Mouse (Mus musculus): ENCODE measurements around the gene Lrrc74a.

The Lrrc74a gene

DNA sequence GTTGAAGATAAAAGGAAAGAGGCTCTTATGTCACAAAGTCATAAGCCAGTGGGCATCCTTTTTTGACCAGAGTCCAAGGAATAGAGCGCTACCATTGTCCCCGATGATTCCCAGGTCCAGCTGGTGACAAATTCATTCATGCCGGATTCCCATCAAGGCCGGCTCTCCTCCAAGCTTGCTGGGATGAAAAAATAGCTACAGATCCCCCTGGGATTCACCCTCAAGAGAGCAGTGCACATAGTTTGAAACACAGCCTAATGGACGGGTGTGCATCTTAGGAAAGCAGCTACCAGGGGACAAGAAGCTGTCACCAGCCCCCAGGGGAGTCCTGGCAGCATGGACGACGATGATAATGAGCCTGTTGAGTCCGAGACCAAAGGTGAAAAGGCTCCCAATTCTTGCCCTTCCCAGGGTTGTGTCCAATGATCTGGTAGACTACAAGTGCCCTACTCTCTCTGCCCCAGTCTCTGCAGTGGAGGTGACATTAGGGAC, at the start of gene Lrrc74a:
Gene Lrrc74a (plus strand): TSS at position 51 of the 492 bp plus-strand sequence.
- DNase-seq = no peak

DNA sequence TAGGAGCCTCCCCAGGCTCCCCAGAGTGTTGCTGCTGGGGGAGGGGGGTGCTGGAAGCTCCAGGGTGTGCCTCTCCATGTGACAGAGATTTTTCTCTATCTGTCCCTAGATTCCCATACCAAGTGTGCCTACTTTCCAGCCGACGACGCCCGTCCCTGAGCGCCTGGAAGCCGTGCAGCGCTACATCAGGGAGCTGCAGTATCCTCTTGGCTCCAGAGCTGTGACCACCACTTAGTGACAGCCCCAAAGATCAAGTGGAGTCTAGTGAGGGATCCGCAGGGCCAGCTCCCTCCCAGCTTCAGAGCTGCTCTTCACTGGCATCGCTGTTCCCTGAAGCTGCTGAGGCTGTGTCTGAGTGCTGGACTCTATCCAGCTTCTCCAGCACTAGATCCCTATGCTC, 48.9 kb upstream of the Lrrc74a start:
- no peak for DNase-seq

DNA sequence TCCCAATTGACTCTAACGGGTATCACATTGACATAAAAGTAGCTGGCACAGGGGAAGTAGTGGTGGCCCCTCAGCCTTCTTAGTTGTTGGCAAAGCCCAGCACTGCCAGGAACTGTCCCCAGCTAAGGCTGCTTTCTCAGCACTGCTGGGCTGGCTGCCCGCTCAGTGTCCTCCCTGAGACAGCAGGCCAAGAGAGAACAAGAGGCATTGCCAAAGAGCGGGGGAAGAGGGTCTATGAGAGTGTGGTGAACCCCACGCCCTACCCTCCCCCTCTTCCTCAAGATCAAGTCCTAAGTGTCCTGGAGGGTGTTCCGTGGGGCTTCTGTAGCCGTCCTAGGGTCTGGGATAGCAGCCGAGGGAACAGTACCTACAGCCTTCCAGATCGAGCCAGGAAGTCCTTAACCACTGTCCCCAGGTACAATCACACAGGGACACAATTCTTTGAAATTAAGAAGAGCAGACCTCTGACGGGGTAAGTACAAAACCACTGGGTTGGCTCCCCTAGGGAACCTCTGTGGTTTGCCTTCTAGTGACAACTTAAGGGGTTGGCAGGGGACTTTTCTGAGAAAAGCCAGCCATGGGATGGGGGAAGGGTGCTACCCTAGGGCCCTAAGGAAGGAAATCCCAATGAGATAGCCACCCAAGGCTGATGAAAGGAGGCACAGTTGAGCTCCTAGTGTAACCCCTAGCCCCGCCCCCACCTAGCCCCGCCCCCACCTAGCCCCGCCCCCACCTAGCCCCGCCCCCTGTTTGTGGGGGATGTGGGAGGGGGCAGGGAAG, 47.4 kb upstream of the Lrrc74a start:
- no peak for DNase-seq

DNA sequence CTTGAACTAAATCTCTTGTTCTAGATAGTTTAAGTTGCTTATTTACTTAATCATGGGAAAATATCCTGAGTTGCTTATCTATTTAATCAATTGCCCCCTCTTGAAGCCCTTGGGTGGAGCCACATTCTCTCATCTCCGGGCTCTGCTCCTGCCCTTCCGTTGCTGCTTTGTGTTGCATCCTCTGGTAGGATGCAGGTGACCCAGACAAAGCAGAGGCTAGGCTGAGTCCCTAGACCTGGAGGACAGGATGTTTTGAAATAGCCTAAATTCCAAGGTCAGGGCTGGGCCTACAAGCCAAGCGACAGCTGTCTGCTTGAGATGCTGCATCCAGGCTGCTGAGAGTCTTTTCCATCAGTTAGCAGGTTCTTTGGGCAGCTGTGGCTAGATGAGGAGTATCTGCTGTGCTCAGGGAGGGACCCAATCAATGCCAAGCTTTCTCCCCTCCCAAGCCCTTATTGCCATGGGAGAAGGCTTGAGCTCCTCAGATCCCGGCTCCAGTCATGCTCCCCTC, 46.7 kb upstream of the Lrrc74a start:
- no peak for DNase-seq

DNA sequence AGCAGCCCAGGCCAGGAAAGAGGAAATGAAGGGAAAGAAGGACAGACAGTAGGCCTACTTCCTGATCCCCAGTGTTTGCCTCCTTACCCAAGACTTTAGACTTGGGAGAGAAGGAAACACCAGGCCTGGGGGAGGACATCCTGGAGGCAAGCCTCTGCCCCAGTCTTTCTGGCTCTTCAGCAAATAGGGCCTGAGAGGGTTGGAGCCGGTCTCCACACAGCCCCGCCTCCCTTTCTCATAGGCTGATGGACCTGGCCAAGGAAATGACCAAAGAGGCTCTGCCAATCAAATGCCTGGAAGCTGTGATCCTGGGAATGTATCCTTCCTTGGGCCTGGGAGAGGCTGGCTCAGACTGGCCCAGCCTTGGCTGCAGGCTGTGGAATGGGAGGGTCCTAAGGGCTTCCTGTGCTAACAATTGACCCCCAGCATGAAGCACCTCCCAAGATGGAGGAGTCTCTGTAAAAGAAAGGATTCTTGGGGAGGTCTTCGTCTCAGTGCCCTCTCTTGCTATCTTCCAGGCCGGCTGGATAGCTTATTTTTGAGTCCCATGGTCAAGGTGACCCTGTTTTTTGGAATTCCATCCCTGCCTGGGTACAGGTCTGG, 46.1 kb upstream of the Lrrc74a start:
- DNase-seq = no peak

DNA sequence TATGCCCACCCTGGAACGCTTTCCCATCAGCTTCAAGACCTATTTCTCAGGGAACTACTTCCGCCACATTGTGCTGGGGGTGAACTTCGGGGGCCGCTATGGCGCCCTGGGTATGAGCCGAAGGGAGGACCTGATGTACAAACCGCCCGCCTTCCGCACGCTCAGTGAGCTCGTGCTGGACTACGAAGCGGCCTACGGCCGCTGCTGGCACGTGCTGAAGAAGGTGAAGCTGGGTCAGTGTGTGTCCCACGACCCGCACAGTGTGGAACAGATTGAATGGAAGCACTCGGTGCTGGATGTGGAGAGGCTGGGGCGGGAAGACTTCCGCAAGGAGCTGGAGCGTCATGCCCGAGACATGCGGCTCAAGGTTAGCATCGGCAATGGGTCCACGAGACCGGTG, 45.3 kb upstream of the Lrrc74a start:
- no peak for DNase-seq

DNA sequence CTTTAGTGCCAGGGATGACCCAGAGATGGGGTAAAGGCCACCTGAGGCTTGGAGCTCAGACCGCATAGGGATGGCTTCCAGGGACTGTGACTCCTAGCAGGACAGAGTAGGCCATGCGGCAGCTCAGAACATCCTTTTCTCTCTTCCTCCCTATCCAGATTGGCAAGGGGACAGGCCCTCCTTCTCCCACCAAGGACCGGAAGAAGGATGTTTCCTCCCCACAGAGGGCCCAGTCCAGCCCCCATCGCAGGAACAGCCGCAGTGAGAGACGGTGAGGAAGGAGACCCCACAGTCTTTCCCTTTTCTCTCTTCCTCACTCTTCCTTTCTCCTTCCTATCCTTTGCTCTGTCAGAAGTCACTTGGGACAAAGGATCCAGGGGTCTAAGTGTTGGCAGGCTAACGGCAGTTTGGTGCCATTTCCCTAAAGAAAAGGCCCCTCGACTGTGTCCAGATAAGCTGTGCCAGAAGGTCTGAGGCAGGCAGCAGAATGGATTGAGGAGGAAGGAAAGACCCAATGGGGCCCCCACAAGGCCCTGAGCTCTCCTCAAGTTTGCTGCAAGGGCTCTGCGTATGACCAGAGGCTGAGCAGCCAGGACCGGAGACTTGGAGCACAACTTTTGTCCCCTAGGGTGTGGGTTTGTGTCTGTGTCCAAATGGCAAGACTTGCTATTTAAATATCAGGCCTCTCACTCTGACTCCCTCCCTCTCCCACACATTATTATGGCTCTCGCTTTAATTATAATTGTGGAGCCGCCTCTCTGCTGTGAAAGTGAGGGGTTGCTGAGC, 43.3 kb upstream of the Lrrc74a start:
- no peak for DNase-seq

DNA sequence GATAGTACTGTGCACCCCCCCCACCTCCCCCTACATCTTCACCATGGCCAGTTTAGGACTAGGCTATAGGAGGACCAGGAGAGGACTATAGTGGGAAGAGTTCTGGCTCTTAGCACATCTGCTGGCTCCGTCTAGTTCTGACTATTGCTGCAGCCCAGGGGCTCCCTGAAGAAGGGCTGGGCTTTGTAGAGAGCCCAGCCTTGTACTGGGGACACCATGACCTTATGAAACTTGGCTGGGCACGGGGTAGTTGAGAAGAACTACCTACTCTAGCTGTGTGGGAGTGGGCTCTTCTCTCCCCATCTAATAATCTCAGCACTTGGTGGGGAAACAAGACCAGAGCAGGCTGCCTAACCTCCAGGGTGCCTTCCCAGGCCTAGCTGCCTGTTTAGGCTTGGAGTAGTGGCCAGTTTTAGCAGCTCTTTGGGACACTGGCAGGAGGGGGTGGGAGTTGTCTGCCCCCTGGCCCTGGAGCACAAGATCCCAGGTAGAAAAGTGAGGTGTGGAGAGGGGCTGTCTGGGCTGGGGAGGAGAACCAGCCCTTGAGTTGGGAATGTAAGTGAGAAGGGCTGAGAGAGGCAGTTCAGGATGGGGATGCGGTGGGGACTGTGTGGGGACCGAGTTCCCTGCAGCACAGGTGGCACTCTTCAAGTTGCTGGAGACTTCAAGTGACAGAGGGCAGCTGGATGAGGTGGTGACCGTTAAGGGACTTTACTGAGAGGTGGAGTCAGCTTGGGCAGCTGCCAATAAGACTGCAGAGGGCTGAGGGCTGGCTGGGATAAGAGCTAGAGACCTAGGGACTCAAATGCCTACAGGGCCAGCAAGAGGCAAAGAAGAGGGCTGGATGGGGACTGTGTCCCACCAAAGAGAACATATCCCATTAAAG, 41.5 kb upstream of the Lrrc74a start:
- DNase-seq = no peak

DNA sequence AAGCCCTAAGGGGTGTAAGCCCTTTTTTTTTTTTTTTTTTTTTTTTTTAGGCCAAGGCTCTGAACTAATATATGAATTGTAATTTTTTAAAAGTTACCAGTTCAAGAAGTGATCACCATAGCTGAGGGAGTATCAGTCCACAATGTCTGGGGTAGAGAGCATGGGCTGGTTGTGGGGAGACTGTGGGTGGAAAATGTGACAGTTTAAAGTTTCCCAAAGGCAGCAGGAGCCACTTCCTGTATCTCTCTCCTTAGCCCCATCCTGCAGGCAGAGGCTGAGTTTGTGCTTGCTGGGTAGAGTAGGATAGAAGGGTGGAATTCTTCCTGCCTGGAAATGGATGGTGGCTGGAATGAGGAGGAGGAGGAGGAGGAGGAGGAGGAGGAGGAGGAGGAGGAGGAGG, 40.8 kb upstream of the Lrrc74a start:
- no peak for DNase-seq

DNA sequence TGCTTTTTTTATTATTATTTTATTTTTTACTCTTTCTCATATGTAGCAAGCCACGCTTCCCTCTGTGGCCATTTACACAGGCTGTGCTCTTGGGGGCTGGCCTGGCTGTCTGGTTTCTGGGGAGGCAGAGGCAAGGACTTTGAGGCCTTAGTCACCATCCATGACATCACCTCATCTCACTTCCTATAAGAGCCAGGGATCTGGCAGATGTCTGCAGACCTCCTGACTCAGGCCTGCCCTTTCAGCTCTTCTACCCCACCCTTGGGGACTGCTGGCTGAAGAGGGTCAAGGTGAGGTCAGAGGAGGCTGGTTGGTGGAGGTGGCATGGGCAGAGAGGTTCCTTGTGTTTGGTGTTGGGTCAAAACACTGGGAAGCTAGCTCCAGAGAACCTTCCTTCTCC, 39.7 kb upstream of the Lrrc74a start:
- DNase-seq = no peak

DNA sequence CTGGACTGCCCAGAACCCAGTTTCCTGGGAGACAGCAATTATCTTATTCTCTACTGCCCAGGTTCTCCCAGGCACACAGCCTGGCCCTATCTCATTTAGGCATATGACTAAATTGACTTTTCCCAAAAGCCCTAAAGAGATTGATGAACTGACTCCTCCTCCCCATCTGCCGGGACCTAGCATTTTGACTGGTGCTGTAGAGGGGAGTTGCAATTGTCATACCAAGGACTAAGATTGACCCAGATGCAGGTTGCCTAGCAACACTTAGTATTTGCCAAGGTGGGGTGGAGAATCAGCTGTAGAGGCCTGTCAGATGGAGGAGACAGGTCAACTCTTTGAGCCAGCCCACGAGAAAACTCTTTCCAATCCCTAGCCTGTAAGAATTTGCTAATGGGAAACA, 36.2 kb upstream of the Lrrc74a start:
- peak; percentile 24 for DNase-seq

DNA sequence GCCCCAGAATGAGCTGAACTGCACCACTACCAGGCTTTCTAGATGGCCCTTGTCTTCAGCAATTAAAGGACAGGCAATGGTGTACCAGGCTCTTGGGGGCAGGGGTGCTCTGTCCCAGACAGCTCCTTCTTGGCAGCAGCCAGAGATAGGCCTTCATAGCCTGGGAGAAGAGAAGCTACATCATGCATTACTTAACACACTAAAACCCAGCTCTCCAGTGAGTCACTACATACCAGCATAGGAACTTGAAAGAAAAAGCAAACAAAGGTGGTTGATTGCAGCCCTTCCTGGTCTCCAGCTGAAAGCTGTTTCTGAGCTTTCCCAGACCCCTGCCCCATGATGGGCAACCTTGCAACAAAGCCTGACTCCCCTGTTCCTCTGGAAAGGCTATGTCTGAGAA, 35.6 kb upstream of the Lrrc74a start:
- no peak for DNase-seq

DNA sequence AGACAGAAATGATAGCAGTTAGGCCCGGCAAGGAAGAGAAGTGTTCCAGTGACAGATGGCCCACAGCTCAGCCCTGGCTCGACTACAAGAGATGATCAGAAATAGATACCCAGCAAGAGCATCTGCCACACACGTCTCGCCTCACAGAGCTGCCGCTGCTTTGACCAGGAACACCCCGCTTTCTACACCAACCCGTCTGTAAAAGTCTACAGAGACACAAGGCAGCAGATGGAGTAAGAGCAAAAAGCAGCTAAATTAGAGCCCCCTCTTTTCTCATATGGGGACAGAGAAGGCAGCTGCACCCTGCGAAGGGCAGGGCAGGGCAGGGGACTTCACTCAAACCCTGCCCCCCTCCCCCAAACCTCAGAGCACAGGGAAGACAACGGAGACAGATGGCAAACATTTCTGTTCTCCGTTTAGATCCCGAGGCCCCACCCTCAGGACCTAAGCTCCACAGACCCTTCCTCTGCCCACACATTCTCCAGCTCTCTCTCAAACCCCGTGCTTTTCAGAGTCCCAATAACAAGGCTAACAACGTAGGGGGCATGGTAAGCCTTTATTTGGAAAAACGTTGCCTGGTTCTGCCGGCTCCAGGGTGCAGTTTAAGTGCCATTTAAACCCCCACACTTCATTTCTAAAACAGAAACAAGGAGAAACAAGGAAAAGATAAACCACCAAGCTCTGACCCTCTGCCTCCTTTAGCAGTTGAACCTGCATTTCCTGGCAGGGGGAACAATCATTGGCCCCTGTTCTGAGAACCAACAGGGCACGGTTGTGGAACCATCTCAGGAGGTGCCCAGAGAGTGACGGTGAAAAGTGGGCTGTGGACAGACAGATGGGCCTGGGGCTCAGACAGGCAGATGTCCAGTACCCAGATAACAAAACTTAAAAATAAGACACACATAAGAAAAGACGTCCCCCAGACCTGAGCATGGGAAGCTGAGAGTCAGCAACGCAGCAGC, 33.9 kb upstream of the Lrrc74a start:
- peak; percentile 49 for DNase-seq

DNA sequence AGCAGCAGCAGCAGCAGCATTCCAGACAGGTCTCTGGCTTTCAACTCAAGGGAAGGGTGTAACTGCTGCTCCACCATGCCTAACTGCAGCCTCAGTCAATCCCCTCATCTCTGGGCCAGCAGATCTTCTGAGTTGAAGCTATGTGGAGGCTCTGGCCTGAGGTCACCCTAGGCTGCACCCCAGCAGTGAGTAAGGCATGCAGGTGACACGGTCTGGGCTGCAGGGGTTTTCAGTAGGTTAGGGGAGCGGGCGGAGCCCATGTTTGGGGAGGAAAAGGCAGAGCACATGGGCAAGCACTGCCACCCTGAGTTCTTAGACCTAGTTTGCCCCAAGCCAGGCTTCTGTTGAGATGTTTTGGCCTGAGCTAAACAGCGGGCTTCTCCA, 33.2 kb upstream of the Lrrc74a start:
- no peak for DNase-seq

DNA sequence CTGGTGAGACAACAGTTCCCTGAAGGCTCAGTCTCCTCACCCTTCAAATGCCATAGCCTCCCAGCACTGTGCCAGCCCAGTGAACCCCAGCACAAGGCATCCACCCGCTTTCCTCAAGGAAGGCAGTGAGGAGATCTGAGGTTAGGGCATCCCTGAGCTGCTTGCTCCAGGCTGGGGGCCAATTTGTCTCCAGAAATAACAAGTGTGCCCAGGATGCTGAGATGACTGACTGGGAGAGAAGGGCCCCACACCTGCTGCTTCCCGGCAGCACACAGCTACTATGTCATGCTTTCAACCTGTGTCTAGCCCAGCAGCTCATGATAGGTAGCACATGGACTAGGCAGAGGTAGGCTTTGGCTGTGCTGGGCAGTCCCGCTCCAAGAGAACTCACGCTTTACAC, 32.7 kb upstream of the Lrrc74a start:
- no peak for DNase-seq

DNA sequence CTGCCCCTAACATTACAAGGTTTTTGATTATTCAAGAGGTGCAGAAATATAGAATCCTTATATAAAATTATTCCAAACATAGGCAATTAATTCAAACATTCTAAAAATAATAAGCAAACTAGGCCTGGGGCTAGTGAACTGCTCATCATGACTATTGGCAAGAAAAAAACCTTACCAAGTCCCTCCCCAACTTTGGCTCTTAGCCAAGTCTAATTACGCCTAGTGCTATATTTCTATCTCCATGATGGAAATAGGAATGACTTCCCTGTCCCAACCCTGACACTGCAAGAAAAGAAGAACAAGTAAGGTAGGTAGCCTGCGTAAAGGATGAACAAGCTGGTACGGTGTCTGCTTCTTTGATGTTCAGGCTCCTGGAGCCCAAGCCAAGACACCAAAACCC, 31.5 kb upstream of the Lrrc74a start:
- no peak for DNase-seq

DNA sequence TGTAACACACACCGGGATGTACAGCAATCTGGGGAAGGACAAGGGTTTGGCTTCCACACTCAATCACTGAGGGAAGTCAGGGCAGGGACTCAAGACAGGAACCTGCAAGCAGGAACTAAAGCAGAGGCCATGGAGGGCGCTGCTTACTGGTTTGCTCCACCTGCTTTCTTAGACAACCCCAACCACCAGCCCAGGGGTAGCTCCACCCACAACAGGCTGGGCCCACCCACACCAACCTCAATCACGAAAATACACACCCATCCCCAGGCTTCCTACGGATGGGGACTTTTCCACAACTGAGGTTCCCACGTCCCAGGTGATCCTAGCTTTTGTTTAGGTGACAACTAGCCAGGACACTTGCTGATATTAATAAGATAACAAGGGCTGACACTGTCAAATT, 28.3 kb upstream of the Lrrc74a start:
- no peak for DNase-seq

DNA sequence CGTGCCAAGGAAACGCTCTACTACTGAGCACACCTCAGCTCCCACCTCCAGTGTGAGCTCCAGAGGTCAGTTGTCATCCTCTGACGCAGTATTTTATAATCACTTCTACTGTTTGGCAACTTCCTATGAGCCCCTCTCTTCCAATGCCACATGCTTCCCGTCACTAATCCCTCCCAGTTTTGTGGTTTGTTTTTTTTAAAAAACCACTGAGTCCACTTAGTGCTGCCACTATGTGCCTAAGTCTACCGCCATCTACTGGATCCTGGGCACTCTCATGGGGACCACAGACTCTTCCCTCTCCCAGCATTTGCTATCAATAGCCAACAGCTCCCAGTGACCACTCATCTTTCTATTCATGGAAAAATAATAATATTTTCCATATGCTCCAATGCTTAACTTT, 20.1 kb upstream of the Lrrc74a start:
- no peak for DNase-seq

DNA sequence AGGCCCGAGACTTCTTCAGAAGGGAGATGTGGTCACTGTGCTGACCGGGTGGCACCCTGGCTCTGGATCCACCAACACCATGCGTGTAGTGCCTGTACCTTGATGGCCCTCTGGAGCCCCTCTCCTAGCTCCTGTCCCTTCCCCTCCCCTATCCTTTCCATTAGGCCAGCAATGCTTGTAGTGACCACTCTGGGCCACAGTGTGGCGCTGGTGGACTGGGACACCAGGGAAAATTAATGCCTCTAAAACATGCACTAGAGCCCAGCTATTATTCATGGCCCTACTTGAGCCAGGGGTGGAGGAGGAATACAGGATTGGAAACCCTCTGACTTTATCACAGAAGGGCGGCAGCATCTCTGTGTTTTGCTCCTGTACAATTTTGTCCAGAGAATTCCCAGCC, 18.8 kb upstream of the Lrrc74a start:
- peak; percentile 59 for DNase-seq

DNA sequence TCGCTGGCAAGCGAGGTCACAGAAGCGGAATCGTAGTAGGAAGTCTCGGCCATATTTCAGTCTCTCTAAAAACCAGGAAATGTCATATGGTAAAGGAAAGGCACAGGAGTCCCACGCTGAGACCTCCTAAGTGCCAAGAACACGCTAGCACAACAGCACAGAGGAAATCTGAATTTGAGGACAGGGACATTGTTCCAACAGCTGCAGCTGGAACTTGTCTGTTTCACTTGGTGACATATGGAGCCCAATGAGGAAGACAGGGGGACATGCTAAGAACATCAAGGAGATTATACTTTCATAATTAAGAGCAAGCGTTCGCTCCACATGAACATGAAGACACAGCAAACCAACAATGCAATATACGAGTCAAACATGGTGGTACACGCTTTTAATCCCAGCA, 17.2 kb upstream of the Lrrc74a start:
- DNase-seq = no peak

DNA sequence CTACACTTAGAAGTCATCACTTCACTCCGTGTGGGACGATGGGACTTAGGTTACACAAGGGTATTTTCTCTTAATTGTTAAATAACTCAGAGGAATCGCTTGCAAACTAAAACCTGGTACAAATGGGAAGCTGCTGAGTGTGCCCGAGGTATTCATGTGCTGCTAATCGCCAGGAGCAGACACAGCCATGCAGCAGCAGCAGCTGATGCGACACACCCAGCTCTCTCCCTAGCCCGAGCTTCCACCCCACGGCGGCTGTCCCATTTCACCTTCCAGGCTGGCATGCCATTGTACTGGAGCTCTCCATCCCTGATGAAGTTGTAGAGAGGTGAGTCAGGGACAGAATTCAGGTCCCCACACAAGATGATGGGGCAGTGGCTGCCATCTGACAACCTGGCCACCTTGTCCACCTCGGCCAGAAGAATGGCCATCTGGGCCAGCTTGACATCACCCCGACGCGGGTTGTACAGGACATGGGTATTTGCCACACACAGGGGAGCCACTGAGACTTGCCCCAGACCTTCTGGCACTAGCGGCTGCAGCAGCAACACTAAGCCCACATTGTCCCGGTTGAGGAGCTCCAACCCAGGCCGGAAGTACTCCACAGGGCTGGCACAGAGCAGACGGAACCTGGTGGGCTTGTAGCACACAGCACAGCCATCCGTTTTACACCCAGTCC, 14.1 kb upstream of the Lrrc74a start:
- DNase-seq = no peak
